Mouse (Mus musculus): ENCODE measurements around the gene Ip6k1.
"Not testable (repeated sequence)": the region's sequence is repeated elsewhere in the genome, so short reads cannot be mapped to it uniquely, and the experiment has no call there.

The Ip6k1 gene

DNA sequence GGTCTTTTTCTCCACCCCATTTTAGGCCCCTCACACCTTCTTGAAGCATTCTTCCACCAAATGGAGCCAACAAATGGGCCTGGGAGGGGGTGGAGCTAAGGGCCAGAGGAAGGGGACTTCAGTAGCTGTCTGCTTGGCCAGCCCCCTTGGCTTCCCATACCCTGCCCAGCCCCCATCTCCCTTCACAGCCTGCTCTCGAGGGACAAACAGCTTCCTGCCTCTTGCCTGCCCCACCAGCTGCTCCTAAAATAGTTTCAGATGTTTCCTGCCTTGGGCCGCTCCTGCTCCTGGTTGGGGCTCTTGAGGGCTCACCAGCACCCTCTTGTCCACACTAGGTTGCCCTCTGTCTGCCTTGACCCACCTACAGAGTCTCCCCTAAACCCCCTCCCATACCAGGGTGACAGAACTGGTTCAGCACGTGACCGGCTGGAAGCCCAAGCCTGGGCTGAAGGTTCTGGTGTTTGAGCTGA, 18.8 kb upstream of the Ip6k1 start:
- peak; percentile 54 for DNase-seq

DNA sequence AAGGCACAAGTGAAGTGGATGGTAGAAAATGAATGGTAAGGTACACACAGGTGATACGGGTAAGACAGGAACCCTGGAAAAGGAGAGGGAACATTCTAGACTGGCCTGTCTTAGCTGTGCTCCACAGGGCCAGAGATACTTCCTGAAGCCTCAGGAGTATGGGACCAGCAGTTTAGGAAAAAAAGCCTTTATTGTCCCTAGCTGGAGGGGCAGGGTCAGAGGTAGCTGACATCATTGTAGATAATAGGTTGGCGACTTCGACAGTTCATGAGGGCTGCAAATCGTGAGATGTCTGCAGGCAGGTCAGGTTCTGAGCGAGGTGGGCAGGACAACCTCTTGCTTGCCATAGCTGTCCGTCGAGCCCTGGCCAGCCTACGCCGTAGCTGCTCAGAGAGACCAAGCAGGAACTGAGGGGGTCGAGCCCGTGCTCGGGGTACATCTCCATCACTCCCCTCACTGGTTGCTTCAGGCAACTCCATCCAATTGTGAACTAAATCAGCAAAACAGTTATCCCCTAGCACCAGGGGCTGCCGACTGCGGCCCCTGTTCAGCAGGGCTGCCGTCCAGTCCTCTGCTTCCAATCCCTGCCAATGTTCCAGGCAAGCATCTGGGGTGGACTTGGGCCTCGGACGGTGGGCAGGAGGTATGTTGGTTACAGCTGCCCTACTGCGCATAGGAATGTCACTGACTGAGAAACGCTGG, 18.1 kb upstream of the Ip6k1 start:
- peak; percentile 22 for DNase-seq

DNA sequence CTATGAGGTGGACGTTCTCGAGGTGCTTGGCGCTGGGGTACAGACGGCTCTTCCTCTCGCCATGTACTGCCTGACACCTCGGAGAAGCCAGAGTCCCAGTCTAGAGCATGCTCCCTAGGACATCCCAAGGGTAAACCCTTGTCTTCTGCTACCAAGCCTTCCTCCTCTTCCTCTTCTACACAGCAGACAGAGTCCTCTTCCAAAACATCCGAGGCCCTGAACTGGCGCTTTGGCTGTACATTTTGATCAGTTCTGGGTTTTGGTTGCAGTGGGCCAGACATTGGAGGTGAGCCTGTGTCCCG, 17.6 kb upstream of the Ip6k1 start:
- no peak for DNase-seq

DNA sequence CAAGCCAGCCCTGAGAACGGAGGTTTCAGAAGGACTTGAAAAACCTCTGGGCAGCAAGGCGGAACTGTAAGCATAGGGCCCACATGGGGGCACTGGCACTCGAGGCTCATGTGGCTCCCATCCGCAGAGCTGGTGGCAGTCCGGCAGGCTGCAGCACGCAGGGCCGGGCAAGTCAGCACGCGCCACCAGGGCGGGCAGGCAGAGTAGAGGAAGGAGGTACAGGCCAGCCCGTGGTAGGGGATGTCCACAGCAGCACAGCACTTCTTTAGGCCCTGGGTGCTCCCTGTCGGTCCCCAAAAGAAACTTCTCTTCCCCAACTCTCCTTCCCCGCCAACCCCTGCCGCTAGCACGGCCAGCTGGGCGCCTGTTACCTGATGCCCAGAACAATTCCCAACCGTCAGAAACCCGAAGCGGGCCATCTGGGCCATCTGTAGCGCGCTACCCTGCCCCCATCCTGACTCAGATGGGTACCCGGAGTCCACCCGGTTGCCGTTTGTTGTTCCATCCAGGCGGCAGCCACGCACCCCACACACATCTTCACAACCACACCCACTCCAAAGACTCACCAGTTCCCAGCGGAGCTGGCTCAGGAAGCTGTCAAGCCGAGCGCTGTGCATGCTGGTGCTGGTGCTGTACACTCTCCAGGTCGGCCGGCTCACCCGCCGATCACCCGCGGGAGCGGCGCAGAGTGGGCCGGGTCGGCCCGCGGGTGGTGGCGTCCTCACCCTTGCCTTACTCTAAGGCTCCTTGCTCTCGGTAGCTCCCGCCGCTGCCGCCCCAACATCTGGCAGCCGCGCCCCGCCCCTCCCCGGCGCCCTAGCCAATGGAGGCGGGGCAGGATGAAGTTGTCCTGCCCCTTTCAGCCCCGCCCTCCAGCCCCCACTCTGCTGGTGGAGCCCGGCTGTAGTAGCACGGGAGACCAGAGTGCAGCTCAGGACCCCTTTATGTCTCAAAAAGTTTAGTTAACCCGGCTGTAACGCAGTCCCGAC, 16.9 kb upstream of the Ip6k1 start, which contains the start of gene Inka1:
Inka1 (minus strand) TSS at position 749 of the 989 bp plus-strand sequence.
- DNase-seq: peak; percentile 95

DNA sequence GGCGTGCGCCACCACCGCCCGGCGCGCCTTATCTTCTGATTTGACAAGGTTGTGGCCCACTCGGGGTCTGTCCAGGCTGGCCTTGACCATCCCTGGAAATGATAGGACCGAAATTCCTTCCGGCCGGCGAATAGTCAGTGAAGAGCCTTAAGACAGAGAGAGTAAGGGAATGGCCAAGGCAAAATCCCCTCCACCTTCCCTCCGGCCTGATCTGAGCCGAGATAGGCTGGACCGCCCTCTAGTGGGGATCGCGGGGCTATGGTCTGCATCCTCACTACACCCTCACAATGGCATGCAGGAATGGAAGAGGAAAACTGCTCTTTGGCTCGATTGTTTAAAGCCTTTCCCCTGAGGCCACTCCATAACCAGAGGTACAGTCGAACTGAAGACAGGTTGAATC, 15.9 kb upstream of the Ip6k1 start:
- peak; percentile 85 for DNase-seq

DNA sequence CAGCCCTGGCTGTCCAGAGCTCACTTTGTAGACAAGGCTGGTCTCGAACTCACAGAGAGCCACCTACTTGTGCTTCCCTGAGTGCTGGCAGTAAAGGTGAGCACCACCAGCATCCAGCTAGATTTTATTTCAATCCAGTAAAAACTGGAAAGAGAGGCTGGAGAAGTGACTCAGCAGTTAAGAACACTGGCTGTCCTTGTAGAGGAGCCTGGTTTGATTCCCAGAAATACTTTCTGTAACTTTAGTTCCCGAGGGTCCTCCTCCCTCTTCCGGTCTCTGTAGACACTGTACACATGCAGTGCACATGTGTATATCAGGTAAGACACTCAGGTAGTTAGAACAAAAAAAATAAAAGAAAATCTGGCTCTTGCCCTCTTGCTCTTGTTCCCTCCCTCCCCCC, 14.4 kb upstream of the Ip6k1 start:
- no peak for DNase-seq

DNA sequence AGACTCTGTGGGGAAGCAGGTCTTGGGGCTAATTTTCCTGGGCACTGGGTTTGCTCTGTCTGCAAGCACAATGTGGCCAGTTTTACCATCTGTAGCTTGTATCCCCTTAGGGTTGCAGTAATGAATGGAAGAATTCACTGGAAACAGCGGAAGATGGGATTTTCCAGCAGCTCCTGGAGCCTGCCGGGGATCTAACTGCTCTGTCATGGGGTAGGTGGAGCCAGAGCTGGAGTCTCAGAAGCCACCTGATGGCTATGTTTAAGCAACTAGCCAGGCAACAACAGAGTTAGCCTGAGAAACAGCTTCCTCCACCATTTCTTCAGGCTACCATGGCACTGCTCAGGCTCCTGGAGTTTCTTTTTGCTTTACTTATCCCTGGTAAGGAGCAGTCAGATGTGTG, 10.1 kb upstream of the Ip6k1 start, which contains the start of gene Cdhr4:
Cdhr4 (plus strand) TSS at position 301 of the 400 bp plus-strand sequence.
- no peak for DNase-seq

DNA sequence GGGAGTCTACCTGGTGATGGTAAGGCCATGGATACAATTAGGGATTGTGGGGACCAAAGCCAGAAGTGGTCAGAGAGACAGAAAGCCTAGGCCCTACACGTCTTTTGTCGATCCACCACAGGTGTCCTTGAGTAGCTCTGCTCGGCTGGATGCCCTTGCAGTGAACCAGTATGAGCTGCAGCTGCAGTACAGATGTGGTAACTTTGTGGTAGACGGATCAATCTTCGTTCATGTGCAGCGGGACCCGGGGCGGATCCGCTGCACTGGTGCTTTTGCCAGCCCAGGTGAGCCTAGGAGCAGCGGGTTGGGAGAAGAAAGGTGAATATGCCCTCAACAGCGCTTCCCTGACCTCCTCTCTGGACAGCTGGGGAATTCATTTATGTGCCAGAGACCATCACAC, 9.3 kb upstream of the Ip6k1 start:
- DNase-seq: peak; percentile 52

DNA sequence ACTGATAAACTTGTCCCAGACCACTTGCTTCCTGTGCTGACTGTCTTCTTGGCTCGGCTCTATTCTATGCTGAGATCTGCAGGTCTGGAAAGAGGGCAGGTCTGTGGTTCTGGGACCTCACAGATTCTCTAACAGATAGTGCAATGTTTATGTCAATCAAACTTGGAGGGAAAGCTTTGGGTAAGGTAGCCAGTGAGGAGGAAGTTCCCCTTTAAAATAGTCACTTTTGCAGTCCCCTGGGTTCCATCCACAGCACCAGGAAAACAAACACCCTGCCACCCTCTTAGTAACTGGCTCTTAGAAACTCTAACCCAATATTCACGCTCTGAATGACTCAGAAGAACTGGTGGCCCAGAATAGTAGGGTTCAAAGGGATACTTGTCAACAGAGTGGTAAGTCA, 7.8 kb upstream of the Ip6k1 start:
- no peak for DNase-seq

DNA sequence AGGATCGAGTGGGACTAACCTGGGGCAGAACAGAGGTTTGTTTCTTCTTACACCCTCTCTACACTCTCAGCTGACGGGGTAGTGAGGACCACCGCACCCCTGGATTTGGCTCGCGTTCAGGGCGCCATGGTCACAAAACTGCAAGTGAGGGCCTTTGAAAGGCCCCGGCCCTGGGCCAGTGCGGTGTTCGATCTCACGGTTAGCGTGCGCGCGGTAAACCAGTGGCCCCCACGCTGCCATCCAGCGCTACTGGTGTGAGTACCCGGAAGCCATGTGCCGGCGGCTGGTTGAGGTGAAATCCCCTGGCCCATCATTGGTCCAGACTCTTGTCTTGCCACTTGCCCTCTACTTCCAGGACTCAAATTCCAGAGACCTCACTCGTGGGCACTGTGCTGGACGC, 6.8 kb upstream of the Ip6k1 start:
- DNase-seq: no peak

DNA sequence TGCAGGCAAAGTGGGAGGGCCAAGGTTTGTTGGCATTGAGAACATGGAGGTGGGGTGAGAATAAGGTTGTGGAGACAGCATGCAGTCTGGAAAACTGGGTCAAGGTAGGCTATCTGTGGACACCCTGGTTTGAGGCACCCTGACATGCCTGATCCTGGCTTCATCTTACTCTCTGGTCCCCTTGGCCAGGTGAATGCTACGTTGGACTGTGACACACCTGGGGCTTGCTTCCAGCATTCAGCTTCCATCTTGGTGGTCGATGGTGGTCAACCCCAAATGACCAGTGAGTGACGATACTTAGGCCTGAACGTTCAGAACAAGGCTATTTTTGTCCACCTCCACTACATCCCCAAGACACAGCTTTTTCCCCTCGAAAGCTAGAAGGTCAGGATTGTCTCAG, 6.3 kb upstream of the Ip6k1 start, which contains the start of gene Gm20662:
Gm20662 (plus strand) TSS at position 301 of the 400 bp plus-strand sequence.
- no peak for DNase-seq

DNA sequence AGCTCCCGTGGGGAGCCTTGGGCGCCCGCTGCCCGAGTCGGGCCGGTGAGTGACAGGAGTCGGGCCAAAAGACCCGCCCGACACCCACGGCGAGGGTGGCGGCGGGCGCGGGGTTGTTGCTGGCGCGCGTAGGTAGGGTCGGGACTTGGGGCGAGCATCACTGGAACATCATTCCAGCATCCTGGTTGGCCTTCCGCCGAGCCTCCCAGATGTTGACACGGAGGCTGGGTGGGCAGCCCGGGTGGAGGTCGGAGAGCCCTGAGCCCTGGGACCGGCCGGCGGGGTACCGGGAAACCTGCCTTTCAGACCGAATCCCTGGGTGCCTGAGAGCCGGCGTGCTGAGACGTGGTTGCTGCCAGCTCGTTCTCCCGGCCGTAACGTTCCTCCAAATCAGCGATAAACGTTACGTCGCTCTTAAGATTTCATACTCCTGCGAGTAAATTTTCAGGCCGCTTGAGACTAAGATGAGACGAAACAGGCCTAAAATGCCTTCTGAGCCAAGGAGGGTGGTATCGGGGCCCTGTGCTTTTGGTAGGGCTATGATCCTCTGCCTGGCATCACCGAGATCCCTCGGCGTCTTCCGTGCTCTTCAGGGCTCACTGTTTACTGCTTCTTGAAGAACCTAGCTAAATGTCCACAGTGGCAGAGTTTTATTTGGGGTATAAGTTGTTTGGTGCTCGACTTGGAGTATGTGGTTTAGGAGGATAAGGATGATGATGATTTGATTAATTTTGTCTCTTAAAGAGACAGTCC, 653 bp downstream of the Ip6k1 start:
- no peak for DNase-seq

DNA sequence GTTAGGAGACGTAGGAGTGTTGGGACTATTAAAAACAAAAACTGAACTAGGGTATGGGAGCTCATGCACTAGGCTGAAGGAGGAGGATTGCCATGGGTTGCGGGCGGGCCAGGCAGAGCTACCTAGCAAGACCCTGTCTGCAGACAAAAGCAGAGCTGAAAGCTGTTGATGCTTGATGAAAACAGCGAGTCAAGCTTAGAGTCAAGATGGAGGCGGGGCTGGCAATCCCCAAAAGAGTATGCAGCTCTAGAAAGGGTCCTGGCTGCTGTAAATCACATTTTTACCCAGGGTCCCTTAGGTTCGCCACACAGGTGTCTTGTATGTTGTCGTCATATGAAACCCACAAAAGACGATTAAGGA, 1.2 kb downstream of the Ip6k1 start:
- DNase-seq: peak; percentile 51

DNA sequence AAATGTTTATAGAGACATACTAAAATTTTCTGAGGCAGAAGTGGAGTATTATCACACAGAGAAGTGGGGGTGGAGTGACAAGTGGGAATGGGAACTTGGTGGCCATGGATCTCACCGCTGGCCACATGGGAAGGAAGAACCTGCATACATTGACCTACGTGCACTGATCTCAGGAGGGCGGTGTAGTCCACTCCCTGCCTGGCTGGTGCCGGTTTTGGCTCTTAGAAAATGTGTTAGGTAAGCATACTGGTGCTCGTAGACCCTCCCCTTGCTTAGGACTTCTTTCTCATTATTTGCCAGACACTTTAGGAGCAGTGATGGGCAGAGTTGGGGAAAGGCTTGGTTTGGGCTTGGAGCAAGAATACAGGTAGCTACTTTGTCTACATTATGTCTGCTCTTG, 5.7 kb downstream of the Ip6k1 start:
- DNase-seq: no peak

DNA sequence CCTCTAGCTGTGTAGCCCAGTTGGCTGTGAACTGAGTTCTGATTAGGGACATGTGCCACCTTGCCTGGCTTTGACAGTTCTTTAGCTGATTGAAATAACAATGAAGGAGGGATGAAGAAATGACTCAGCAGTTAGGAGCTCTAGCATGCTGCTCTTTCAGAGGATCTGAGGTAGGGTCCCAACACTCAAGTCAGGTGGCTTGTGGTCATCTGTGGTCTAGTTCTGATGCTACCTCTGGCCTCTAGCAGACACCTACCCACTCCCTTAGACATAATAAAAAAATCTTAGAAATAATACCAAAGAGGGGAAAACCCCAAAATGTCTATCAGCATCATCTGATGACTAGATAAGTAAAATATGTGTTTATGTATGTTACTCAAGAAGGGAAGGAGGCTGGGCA, 8.1 kb downstream of the Ip6k1 start:
- DNase-seq: no peak

DNA sequence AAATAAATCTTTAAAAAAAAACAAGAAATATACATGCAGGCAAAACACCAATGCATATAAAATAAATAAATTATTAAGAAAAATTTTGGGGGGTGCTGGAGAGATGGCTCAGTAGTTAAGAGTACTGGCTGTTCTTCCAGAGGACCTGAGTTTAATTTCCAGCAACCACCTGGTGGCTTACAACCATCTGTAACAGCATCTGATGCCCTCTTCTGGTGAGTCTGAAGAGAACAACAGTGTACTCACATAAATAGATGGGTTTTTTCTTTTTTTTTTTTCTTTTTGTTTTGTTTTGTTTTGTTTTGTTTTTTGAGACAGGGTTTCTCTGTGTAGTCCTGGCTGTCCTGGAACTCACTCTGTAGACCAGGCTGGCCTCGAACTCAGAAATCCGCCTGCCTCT, 11.3 kb downstream of the Ip6k1 start:
- DNase-seq: not testable (repeated sequence)

DNA sequence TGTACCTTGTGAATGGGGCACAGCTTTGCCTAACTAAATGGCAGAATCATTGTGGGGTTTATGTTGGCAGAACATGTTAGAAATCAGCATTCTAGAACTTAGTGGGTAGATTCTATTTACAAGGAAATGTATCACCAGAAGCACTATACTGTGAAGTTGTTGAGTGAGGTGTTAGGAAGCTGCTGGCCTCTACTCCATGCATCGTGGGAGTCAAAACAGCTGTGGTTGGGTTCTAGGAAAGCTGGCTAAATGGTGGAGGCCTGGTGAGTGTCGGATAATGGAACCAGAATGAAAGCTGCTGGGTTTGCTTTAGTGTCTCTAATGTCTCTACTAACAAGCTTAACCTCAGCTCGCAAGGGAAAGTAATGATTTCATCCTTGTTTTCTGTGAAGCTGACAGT, 14.8 kb downstream of the Ip6k1 start:
- no peak for DNase-seq

DNA sequence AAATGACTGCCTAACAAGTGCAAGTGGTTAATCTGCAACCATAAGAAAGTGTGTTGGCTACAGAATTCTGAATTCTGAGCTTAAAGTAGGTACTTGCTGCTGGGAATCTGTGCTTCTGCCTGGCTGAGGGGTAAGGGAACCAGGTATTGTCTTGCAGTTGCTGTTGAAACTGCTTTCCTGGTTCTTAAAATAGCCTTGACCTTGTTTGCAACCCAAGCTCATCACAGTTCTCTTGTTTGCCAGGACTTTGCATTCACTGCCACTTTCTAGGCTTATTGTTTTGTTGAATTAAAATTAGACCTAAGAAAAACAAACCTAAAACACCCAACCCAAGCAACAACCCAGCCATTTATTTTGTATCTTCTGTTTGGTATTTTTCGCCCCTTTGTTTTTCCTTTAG, 18.4 kb downstream of the Ip6k1 start:
- DNase-seq: no peak

DNA sequence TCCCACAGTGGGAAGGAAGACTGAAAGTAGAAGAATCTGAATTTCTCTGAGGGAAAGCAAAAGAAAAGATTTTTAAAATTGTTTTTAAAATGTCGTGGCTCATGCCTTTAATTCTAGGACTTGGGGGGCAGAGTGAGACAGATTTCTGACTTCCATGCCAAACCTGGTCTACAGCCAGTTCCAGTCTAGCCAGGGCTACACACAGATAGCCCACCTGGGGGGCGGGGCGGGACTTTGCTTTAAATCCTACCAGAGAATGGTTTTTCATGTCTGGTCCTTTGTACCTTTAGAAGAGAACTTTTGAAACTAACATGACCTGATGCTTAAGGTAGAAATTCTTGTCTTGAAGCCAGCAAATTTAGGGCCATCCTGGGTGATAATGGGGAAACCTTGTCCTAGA, 20.9 kb downstream of the Ip6k1 start:
- DNase-seq: no peak

DNA sequence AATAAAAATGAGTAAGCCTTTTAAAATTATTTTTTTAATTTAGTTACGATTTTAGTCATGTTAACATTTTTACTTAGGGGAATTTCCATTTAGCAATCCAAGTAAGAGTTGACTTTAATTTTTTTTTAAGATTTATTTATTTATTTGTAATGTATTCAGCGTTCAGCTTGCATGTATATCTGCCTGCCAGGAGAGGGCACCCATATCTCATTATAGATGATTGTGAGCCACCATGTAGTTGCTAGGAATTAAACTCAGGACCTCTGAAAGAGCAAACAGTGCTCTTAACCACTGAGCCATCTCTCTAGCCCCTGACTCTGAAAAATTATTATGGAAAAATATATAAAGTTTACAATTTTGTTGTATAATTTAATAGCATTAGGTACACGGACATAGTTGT, 24.3 kb downstream of the Ip6k1 start:
- DNase-seq: no peak

DNA sequence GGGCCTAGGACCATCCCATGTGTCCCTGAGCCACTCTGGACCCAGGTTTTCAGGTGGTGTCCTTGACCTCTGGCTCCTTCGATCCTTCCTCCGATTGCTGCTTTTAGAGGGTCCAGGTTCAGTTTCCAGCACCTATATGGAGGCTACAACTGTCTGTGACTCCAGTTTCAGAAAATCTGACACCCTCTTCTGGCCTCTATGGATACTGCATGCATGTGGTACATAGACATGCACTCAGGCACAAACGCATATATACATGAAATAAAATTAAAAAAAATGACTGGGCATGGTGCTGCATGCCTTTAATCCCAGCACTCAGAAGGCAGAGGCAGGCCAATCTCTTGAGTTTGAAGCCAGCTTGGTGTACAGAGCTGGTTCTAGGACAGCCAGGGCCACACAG, 25.6 kb downstream of the Ip6k1 start:
- DNase-seq: no peak

DNA sequence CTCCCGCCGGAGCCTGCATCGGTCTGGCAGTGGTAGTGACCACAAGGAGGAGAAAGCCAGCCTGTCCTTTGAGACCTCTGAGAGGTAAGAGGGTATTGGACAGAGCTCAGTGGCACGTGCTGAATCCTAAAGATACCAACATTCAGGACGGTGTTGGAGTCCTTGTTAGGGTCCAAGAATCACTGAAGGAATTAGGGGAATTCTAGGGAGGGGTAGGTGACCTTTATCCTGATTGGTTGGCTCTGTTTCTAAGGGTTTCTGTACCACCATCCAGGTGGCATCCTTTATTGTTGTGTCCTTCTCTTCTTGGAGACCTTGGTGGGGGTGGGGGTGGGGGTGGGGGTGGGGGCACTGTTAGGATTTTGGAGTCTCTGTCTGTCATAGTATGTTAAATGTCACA, 29.8 kb downstream of the Ip6k1 start:
- DNase-seq: no peak
